Mouse (Mus musculus) liver, postnatal 0 days (tissue): ENCODE results near the gene Cpxm2.

Experiments
- CTCF ChIP-seq: sonication (generic); IDR thresholded peaks from 2 replicates; pipeline ENCODE4 v1.5.1; 2016; ENCODE audit warnings: antibody characterized with exemption, low read depth
- EP300 ChIP-seq: IDR thresholded peaks from 2 replicates; pipeline ENCODE4 v1.6.1; 2016; ENCODE audit warnings: antibody characterized with exemption, low read depth, mild to moderate bottlenecking

DNA sequence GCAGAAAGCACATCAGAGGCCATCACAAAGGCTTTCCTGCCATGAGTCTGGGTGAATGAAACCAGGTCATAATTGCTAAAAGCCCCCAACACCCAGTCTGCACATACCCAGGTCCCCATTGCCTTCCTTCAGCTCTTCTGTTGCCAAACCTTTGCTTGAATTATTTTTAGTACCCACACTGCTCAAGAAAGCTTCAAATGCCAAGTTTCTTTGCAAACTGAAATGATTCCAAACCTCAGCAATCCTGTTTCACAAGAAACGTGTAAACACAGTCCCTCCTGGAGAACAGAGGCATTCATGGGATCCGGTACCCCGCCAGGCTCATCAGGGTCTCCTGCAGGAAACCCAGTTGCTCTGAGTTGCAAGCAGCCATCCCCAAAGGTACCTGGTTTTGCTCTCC lies 161.7 kb downstream of the Cpxm2 start:
- TF ChIP-seq CTCF (no peak), EP300 (no peak)
